Mouse (Mus musculus): ENCODE results near the gene Tyk2.

Tyk2 gene

GRCm38 (mm10) chr9:21149654-21150419 lies 18.8 kb upstream of the Tyk2 start, which contains the start of gene Cdc37:
TSS of gene Cdc37 (minus strand) at chr9:21149982.
- peak; percentile 92 to 93 for DNase-seq (ENCODE audit: low spot score in 2 of 2)

GRCm38 (mm10) chr9:21149077-21149653 lies 18.1 kb upstream of the Tyk2 start:
- DNase-seq (ENCODE audit: low spot score in 2 of 2): no peak

GRCm38 (mm10) chr9:21148427-21148826 lies 17.4 kb upstream of the Tyk2 start:
- no peak for DNase-seq (ENCODE audit: low spot score in 2 of 2)

GRCm38 (mm10) chr9:21146722-21147121 lies 15.7 kb upstream of the Tyk2 start:
- DNase-seq (ENCODE audit: low spot score in 2 of 2): no peak

GRCm38 (mm10) chr9:21145431-21145830 lies 14.4 kb upstream of the Tyk2 start:
- peak; percentile 67 to 71 for DNase-seq (ENCODE audit: low spot score in 2 of 2)

GRCm38 (mm10) chr9:21144361-21144760 lies 13.3 kb upstream of the Tyk2 start:
- DNase-seq (ENCODE audit: low spot score in 2 of 2): no peak

- DNase-seq (ENCODE audit: low spot score in 2 of 2): peak in 1 of 2 experiments; percentile 0
These were observed 10.9 kb upstream of the Tyk2 start for GRCm38 (mm10) chr9:21141922-21142321.

- DNase-seq (ENCODE audit: low spot score in 2 of 2): no peak
These were observed 7.3 kb upstream of the Tyk2 start for GRCm38 (mm10) chr9:21138386-21138785.

GRCm38 (mm10) chr9:21137229-21137628 lies 6.2 kb upstream of the Tyk2 start:
- DNase-seq (ENCODE audit: low spot score in 2 of 2): no peak

GRCm38 (mm10) chr9:21136401-21136800 lies 5.4 kb upstream of the Tyk2 start:
- no peak for DNase-seq (ENCODE audit: low spot score in 2 of 2)

- no peak for DNase-seq (ENCODE audit: low spot score in 2 of 2)
These were observed 4.9 kb upstream of the Tyk2 start for GRCm38 (mm10) chr9:21135941-21136381.

GRCm38 (mm10) chr9:21135329-21135890 lies 4.4 kb upstream of the Tyk2 start:
- DNase-seq (ENCODE audit: low spot score in 2 of 2): no peak

- DNase-seq (ENCODE audit: low spot score in 2 of 2): peak; percentile 86 to 87
These were observed 3.7 kb upstream of the Tyk2 start for GRCm38 (mm10) chr9:21134595-21135328.

GRCm38 (mm10) chr9:21133064-21133707 lies 2.1 kb upstream of the Tyk2 start:
- DNase-seq (ENCODE audit: low spot score in 2 of 2): no peak

GRCm38 (mm10) chr9:21132102-21132775 lies 1.2 kb upstream of the Tyk2 start:
- no peak for DNase-seq (ENCODE audit: low spot score in 2 of 2)

GRCm38 (mm10) chr9:21126259-21126627 lies 4.8 kb downstream of the Tyk2 start:
- DNase-seq (ENCODE audit: low spot score in 2 of 2): no peak

- DNase-seq (ENCODE audit: low spot score in 2 of 2): no peak
These were observed 5.4 kb downstream of the Tyk2 start for GRCm38 (mm10) chr9:21125502-21126258.

- DNase-seq (ENCODE audit: low spot score in 2 of 2): no peak
These were observed 6.2 kb downstream of the Tyk2 start for GRCm38 (mm10) chr9:21124837-21125236.

GRCm38 (mm10) chr9:21121483-21121882 lies 9.6 kb downstream of the Tyk2 start:
- no peak for DNase-seq (ENCODE audit: low spot score in 2 of 2)

GRCm38 (mm10) chr9:21117073-21117472 lies 14.0 kb downstream of the Tyk2 start:
- DNase-seq (ENCODE audit: low spot score in 2 of 2): no peak

All from heart, adult 9 months (tissue).